Mouse (Mus musculus) G1E (cell line): ENCODE data around the gene Phf1. TPM values are rescaled to one million over a fixed set of nuclear protein-coding genes. Genes with fewer than 3 reads are reported as not detected.
A peak's percentile ranks its signal among the peaks of the same experiment; 100 is the strongest.

Source experiments
- ATAC-seq: 2 replicates; pipeline ENCODE4 v1.8.0; 2016; ENCODE audit warnings: mild to moderate bottlenecking; ENCODE audit not compliant: insufficient number of reproducible peaks, poor library complexity, low FRiP score, severe bottlenecking; ENCODE audit errors: extremely low read depth
- DNase-seq: peaks from one replicate; pipeline ENCODE4 v3.0.0; 2012; ENCODE audit warnings: low spot score
- H3K27me3 ChIP-seq: 2 replicates; pipeline ENCODE4 v1.6.1; 2012; ENCODE audit warnings: mild to moderate bottlenecking, low read length, inconsistent platforms; ENCODE audit not compliant: insufficient read depth
- H3K36me3 ChIP-seq: replicated peaks from 2 replicates; pipeline ENCODE3; 2012; ENCODE audit warnings: mild to moderate bottlenecking, inconsistent platforms
- H3K4me1 ChIP-seq: 2 replicates; pipeline ENCODE4 v1.6.1; 2012; ENCODE audit warnings: low read depth, low read length, inconsistent platforms, mixed read lengths; ENCODE audit not compliant: insufficient read depth
- H3K4me3 ChIP-seq: 2 replicates; pipeline ENCODE4 v1.5.1; 2012; ENCODE audit warnings: low read depth, mild to moderate bottlenecking, inconsistent platforms, low read length, moderate library complexity, mixed read lengths
- H3K9me3 ChIP-seq: replicated peaks from 2 replicates; pipeline ENCODE4 v1.6.1; 2012; ENCODE audit warnings: inconsistent platforms
- CTCF ChIP-seq: IDR thresholded peaks from 2 replicates; pipeline ENCODE4 v1.5.1; 2012; ENCODE audit warnings: low read depth, low read length, inconsistent platforms, mixed read lengths
- GATA1 ChIP-seq: IDR thresholded peaks from 2 replicates; pipeline ENCODE4 v1.6.1; 2012; ENCODE audit warnings: borderline replicate concordance, low read length, inconsistent platforms, mixed read lengths
- GATA2 ChIP-seq: IDR thresholded peaks from 2 replicates; pipeline ENCODE4 v1.6.1; 2012; ENCODE audit warnings: low read depth, low read length, inconsistent platforms, borderline replicate concordance
- POLR2AphosphoS5 ChIP-seq: IDR thresholded peaks from 2 replicates; pipeline ENCODE4 v1.6.1; 2012; ENCODE audit warnings: low read depth, low read length, inconsistent platforms; ENCODE audit not compliant: insufficient replicate concordance
- TAL1 ChIP-seq: conservative IDR thresholded peaks from 2 replicates; pipeline ENCODE4 v1.6.1; 2012; ENCODE audit warnings: low read depth, low read length, inconsistent platforms, mixed read lengths
- polyA plus RNA-seq: library from polyadenylated mRNA; stranded (reverse); fragments of >175 nt; gene quantifications from 2 replicates; pipeline ENCODE4 v1.2.3, GENCODE M21; 2012
- total RNA-seq, 2 experiments: library from RNA; stranded (forward) in 1 of 2; stranded (reverse) in 1 of 2; fragments of 200-1000 nt in 1 of 2; fragments of >200 nt in 1 of 2; fragmentation: Nextera tagmentation in 1 of 2; gene quantifications; 2 replicates each; pipeline ENCODE4 v1.2.3; 2014 to 2017

Gene Phf1
- total RNA-seq (2014; fragmentation: Nextera tagmentation) (6.5 and 8.4 TPM in 2 replicates), total RNA-seq (2017) (7.3 and 7.4 TPM in 2 replicates), polyA plus RNA-seq (21.6 and 21.7 TPM in 2 replicates)

- Histone ChIP-seq H3K27me3 (no peaks in the 10 kb centered on the region), H3K4me1 (peaks cover 64% of the 10 kb centered on the region), H3K36me3 (peaks cover 86% of the 10 kb centered on the region), H3K4me3 (peak within 1 kb of the TSS; percentile 78), H3K9me3 (no peaks in the 10 kb centered on the region)
- ATAC-seq (peak; percentile 64), DNase-seq (peak; percentile 90)
- TF ChIP-seq CTCF (no peak), TAL1 (no peak), POLR2AphosphoS5 (no peak), GATA2 (no peak), GATA1 (no peak)
These were observed at the start of gene Phf1 for GRCm38 (mm10) chr17:26932839-26933398. Gene Phf1 (plus strand): TSS chr17:26933052.

- Histone ChIP-seq H3K36me3 (peaks cover 48% of the 10 kb centered on the region), H3K27me3 (no peaks in the 10 kb centered on the region), H3K4me1 (peaks cover 37% of the 10 kb centered on the region), H3K9me3 (peaks cover 8% of the 10 kb centered on the region; the same call in 1 of the 2 replicates), H3K4me3 (no peak overlapping the region)
- DNase-seq, result no peak
- no peak for ATAC-seq
- TF ChIP-seq GATA2 (no peak), CTCF (no peak), TAL1 (no peak), GATA1 (no peak), POLR2AphosphoS5 (no peak)
These were observed 49.3 kb upstream of the Phf1 start for GRCm38 (mm10) chr17:26883585-26883984.

GRCm38 (mm10) chr17:26884995-26885926, 47.6 kb upstream of the Phf1 start:
- TF ChIP-seq GATA2, result no peak
- TF ChIP-seq GATA1, result no peak
- TF ChIP-seq TAL1, result no peak
- no peak for TF ChIP-seq POLR2AphosphoS5
- no peak for TF ChIP-seq CTCF
- DNase-seq (peak; percentile 87), ATAC-seq (peak; percentile 77)
- Histone ChIP-seq H3K36me3 (peaks cover 38% of the 10 kb centered on the region), H3K27me3 (no peaks in the 10 kb centered on the region), H3K4me3 (peak overlapping the region; percentile 74), H3K9me3 (peaks cover 8% of the 10 kb centered on the region; the same call in 1 of the 2 replicates), H3K4me1 (peaks cover 44% of the 10 kb centered on the region)

GRCm38 (mm10) chr17:26886047-26886749, 46.7 kb upstream of the Phf1 start:
- peak; percentile 61; the same call in 1 of the 2 replicates for ATAC-seq
- Histone ChIP-seq H3K4me3 (peak overlapping the region; percentile 74), H3K36me3 (peaks cover 33% of the 10 kb centered on the region), H3K9me3 (peaks cover 2% of the 10 kb centered on the region; the same call in 1 of the 2 replicates), H3K27me3 (no peaks in the 10 kb centered on the region), H3K4me1 (peaks cover 44% of the 10 kb centered on the region)
- no peak for TF ChIP-seq TAL1
- no peak for TF ChIP-seq POLR2AphosphoS5
- TF ChIP-seq CTCF, result peak; percentile 97
- TF ChIP-seq GATA1, result no peak
- no peak for TF ChIP-seq GATA2
- peak; percentile 89 for DNase-seq

GRCm38 (mm10) chr17:26887926-26888325, 44.9 kb upstream of the Phf1 start:
- ATAC-seq, result no peak
- no peak for DNase-seq
- Histone ChIP-seq H3K36me3 (peaks cover 16% of the 10 kb centered on the region), H3K4me3 (no peak overlapping the region), H3K9me3 (no peaks in the 10 kb centered on the region), H3K4me1 (peaks cover 44% of the 10 kb centered on the region), H3K27me3 (peaks cover 7% of the 10 kb centered on the region)
- no peak for TF ChIP-seq GATA1

GRCm38 (mm10) chr17:26892635-26893375, 40.0 kb upstream of the Phf1 start:
- Histone ChIP-seq H3K36me3 (no peaks in the 10 kb centered on the region), H3K27me3 (peaks cover 42% of the 10 kb centered on the region), H3K4me1 (peaks cover 14% of the 10 kb centered on the region), H3K4me3 (no peak overlapping the region), H3K9me3 (peaks cover 3% of the 10 kb centered on the region)
- TF ChIP-seq POLR2AphosphoS5 (no peak), GATA1 (no peak), GATA2 (no peak), CTCF (no peak), TAL1 (no peak)
- DNase-seq, result no peak
- no peak for ATAC-seq
